Mouse (Mus musculus): ENCODE results near the gene Ulk4.
"Not testable (repeated sequence)": the region's sequence is repeated elsewhere in the genome, so short reads cannot be mapped to it uniquely, and the experiment has no call there.

The Ulk4 gene

GRCm38 (mm10) chr9:121253983-121254382 lies 23.0 kb downstream of the Ulk4 start:
- in situ Hi-C loops (cut with MboI, MseI) = loop anchor here (5.0 kb wide), 1 partner anchor 343 kb away; no protein-coding TSS in a partner anchor

DNA sequence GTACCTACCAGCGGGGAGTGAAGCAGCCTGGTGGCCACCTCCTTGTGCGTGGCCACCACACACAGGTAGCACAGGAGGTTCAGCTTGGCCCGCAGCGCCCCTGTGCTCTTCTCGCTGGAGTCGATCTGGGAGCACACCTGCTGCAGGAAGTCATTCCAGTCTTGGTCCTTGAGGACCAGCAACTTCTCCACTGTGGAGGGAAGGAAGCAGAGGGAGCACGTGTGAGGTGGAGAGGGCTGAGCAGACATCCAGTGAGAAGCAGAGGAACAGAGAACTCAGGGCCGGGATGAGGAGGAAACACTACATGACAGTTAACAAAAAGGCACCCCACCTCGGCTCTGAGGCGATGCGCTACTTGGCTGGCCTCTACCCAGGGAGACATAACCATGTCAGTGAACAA lies 26.1 kb downstream of the Ulk4 start:
- in situ Hi-C loops (cut with MboI, MseI) = loop anchor here (5.0 kb wide), 1 partner anchor 346 kb away; no protein-coding TSS in a partner anchor

DNA sequence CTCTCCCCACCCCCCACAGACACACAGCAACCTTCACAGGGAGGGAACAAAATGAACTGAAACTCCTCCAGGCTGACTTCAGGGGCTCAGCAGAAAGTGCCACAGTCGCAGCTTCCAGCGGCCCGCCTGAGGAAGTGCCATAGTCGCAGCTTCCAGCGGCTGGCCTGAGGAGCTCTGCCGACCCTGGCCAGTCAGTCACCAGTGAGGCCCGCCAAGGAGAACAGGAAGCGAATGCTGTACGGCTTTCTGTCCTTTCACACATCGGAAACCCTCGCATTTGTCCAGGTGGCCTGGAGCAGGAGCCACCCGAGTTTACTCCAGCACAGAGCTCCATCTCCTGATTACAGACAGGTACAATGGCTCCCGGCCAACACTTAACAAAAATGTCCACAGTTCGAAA lies 27.2 kb downstream of the Ulk4 start:
- in situ Hi-C loops (cut with MboI, MseI) = loop anchor here (5.0 to 10.0 kb wide), 4 partner anchors 102 to 347 kb away; no protein-coding TSS in a partner anchor

GRCm38 (mm10) chr9:121247956-121248775 lies 28.8 kb downstream of the Ulk4 start:
- in situ Hi-C loops (cut with MboI, MseI) = loop anchor here (5.0 to 10.0 kb wide), 3 partner anchors 104 to 207 kb away; no protein-coding TSS in a partner anchor

- in situ Hi-C loops (cut with MboI, MseI) = loop anchor here (5.0 to 10.0 kb wide), 3 partner anchors 105 to 208 kb away; no protein-coding TSS in a partner anchor
Measured at GRCm38 (mm10) chr9:121247047-121247446, 29.9 kb downstream of the Ulk4 start.

DNA sequence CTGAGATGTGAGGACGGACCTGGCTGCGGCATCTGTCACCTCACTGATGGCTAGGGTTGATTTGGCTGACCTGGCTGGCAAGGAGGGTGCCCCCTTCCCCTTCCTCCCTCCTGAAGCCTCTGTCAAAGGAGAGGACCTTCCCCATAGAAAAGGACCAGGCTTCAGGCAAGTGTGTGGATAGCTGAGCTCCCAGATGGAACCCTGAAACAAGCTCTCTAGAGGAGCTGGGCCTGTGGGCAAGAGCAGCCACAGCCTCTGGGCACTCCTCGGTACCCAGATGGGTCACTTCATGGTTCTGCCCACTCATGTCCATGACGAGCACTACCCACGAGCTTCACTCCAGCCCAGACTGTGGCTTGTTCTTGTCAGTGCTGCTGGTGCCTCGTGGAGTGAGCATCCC lies 34.7 kb downstream of the Ulk4 start:
- in situ Hi-C loops (cut with MboI, MseI) = loop anchor here (10.0 kb wide), 2 partner anchors 138 to 212 kb away; no protein-coding TSS in a partner anchor

GRCm38 (mm10) chr9:121241806-121242205 lies 35.2 kb downstream of the Ulk4 start:
- in situ Hi-C loops (cut with MboI, MseI) = loop anchor here (10.0 kb wide), 2 partner anchors 137 to 213 kb away; no protein-coding TSS in a partner anchor

GRCm38 (mm10) chr9:121241366-121241765 lies 35.6 kb downstream of the Ulk4 start:
- in situ Hi-C loops (cut with MboI, MseI) = loop anchor here (10.0 kb wide), 2 partner anchors 137 to 213 kb away; no protein-coding TSS in a partner anchor

DNA sequence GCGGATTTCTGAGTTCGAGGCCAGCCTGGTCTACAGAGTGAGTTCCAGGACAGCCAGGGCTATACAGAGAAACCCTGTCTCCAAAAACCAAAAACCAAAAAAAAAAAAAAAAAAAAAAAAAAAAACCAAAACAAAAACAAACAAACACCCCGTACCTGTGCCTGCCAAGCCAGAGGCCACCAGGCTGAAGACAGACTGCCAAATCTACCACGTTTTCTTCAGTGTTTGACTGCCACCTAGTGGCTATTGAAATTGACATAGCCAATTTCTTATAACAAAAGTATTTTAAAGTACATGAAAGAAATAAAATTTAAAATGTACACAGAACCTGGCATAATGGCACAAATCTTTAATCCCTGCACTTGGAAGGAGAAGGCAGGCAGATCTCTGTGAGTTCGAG lies 36.8 kb downstream of the Ulk4 start:
- in situ Hi-C loops (cut with MboI, MseI) = loop anchor here (10.0 kb wide), 2 partner anchors 135 to 215 kb away; no protein-coding TSS in a partner anchor

GRCm38 (mm10) chr9:121239571-121239970 lies 37.4 kb downstream of the Ulk4 start:
- in situ Hi-C loops (cut with MboI, MseI) = no loop called here

DNA sequence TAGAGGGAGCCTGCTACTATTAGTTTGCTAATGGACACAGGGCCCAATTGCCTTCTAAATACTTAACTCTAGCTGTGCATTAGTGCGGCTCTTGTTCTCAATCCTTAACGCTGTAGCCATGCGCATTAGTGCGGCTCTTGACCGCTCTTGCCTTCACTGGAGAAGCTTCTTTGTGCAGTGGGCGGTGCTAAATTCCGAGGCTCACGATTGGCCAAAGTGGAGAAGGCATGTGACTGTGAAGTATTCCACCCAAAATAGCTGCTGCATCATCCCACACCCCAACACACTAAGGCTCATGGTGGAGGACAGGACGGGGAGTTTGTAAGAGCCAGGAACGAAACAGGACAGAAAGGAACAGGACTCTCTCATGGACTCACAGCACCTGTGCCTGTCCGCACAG lies 58.4 kb downstream of the Ulk4 start:
- in situ Hi-C loops (cut with MboI, MseI) = no loop called here

DNA sequence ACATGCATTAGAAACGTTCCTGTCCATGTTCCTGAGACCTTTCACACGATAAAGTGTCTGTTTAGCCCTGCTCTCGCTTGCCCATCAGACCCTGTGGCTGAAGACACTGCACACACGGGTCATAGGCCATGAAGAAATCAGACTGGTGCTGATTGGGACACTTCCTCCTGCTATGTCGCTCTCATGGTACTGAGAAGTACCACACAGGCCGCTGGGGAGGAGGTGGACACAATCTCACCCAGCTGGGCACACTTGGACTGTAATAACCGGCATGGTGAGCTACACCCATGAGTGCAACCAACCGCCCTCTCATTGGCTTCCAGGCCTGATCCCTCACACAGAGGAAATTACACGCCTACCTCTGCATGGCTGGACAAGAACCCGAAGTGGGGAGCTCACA lies 58.8 kb downstream of the Ulk4 start:
- in situ Hi-C loops (cut with MboI, MseI) = no loop called here

- in situ Hi-C loops (cut with MboI, MseI) = no loop called here
Measured at GRCm38 (mm10) chr9:121217742-121218141, 59.3 kb downstream of the Ulk4 start.

DNA sequence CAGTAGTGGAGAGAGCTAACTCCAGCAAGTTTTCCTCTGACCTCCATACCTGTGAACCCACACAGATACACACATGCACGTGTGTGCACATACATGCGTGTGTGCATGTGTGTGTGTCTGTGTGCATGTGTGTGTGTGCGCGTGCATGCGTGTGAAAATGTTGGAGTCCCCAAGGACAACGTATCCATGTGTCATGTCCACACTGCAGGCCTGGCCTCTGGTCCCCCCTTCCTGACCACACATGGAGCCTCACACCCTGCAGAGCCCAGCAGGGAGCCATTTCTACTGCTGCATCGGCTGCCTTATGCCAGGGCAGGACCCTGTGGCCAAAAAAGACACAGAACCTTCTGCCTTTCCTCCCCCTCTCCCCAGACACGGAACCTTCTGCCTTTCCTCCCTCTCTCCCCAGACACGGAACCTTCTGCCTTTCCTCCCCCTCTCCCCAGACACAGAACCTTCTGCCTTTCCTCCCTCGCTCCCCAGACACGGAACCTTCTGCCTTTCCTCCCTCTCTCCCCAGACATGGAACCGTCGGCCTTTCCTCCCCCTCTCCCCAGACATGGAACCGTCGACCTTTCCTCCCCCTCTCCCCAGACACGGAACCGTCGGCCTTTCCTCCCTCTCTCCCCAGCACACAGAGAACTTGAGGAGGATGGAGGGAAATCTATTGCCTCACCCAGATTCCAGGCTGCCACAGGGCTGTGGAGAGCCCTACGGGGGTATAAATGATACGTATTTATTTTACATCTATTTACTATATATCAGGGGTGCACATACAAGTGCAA lies 60.3 kb downstream of the Ulk4 start:
- in situ Hi-C loops (cut with MboI, MseI) = no loop called here

DNA sequence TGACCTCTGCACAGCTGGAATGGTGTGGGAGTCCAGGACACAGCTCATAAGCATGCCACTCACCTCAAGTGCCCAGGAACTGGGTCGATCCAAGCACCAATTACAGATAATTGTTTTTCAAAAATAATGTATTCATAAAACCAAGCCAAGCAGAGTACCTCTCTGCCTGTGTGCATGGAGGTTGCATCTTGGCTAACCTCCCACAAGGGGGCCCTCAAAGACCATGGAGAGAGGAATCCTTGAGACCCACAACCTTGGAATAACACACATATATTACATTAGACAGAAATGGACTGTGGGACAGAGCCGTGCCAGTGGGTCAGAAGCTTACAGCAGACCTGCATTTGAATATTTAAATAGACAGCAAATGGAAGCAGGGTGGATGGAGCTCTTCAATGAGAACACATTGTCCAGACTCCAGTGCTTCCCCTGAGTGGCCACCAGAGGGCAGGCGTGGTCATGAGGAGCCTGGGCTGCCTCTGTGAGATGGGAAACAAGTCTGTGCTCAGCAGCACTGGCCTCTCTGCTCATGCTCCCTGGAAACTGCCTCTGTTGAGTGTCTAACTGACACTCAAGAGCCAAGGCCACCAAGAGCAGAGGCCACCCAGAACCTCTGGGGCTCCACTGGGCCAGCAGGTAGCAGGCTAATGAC lies 61.5 kb downstream of the Ulk4 start:
- in situ Hi-C loops (cut with MboI, MseI) = no loop called here

DNA sequence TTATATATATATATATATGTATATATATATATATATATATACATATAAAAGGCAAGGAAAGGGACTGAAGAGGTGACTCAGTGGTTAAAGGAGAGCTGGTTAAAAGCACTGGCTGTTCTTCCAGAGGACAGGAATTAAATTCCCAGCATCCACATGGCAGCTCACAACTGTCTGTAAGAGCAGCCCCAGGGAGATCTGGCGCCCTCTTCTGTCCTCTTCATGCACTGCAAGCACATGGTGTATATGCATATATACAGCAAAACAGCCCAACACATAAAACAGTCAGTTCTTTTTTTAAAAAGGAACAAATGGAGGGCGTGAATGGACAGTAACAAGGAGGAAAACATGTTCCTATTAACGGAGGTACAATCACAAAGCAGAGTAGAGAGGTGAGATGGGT lies 64.7 kb downstream of the Ulk4 start:
- in situ Hi-C loops (cut with MboI, MseI) = no loop called here

- in situ Hi-C loops (cut with MboI, MseI) = no loop called here
Measured at GRCm38 (mm10) chr9:121205046-121205445, 72.0 kb downstream of the Ulk4 start.

DNA sequence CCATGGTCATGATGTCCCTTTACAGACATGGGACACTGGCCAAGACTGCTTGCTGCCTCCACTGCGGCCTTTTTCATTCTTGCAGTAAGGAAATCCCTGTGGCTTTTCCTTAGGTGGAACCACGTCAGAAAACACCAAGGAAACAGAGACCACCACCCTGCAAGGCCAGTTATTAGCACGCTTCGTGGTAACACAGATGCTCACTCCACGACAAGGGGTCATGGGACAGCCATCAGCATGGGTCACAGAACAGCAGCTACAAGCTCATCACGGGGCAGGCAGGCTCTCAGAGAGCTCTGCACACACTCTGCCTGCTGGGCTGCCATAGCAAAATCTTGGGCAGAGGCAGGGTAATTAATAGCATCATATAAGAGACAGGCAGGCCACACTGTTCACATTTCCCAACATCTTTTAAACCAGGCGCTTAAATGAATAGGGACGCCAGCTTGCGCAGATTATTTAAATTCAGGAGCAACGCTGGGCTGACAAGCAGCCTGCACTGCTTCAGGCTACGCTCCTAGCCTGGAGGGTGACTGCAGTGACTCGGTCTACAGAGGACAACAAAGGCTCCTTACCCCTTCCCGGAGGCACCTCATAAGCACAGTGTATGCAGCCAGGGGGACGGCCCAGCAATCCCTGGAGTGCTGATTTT lies 72.7 kb downstream of the Ulk4 start:
- in situ Hi-C loops (cut with MboI, MseI) = no loop called here

- in situ Hi-C loops (cut with MboI, MseI) = no loop called here
Measured at GRCm38 (mm10) chr9:121203686-121204085, 73.3 kb downstream of the Ulk4 start.

- in situ Hi-C loops (cut with MboI, MseI) = not testable (repeated sequence)
Measured at GRCm38 (mm10) chr9:121199146-121199685, 77.8 kb downstream of the Ulk4 start.

GRCm38 (mm10) chr9:121196473-121196872 lies 80.5 kb downstream of the Ulk4 start:
- in situ Hi-C loops (cut with MboI, MseI) = no loop called here

All from T-helper 2 cell (primary cell).